Mouse (Mus musculus) midbrain, embryonic 11.5 days (tissue): Measurements from ENCODE around the gene Pomc. TPM values are rescaled to one million over a fixed set of nuclear protein-coding genes. Genes with fewer than 3 reads are reported as not detected.

Source experiments
- ATAC-seq: fragments of 200-750 bp; cut with Nextera tagmentation; 2 replicates; pipeline ENCODE4 v1.8.0; 2017; ENCODE audit warnings: moderate TSS enrichment, moderate library complexity; ENCODE audit not compliant: low FRiP score
- DNase-seq: peaks from one replicate; pipeline ENCODE4 v3.0.0; 2015; ENCODE audit warnings: low spot score; ENCODE audit errors: missing footprints
- H3K27ac ChIP-seq: fragments of 300-500 bp; sonication (generic); 2 replicates; pipeline ENCODE4 v1.5.1; 2014; ENCODE audit warnings: low read depth, low read length
- H3K27me3 ChIP-seq: fragments of 300-500 bp; sonication (generic); 2 replicates; pipeline ENCODE4 v1.6.1; 2014; ENCODE audit warnings: mild to moderate bottlenecking, low read length, moderate library complexity, mixed read lengths; ENCODE audit not compliant: control insufficient read depth, insufficient read depth
- H3K36me3 ChIP-seq: fragments of 300-500 bp; sonication (generic); 2 replicates; pipeline ENCODE4 v1.6.1; 2014; ENCODE audit warnings: mild to moderate bottlenecking, low read length, moderate library complexity, mixed read lengths; ENCODE audit not compliant: control insufficient read depth, insufficient read depth
- H3K4me1 ChIP-seq: fragments of 300-500 bp; sonication (generic); 2 replicates; pipeline ENCODE4 v1.6.1; 2014; ENCODE audit warnings: low read length; ENCODE audit not compliant: control insufficient read depth, insufficient read depth
- H3K4me2 ChIP-seq: fragments of 300-500 bp; sonication (generic); 2 replicates; pipeline ENCODE4 v1.6.1; 2014; ENCODE audit warnings: mild to moderate bottlenecking, moderate library complexity
- H3K4me3 ChIP-seq: fragments of 300-500 bp; sonication (generic); 2 replicates; pipeline ENCODE4 v1.5.1; 2014; ENCODE audit warnings: low read depth, low read length
- H3K9ac ChIP-seq: fragments of 300-500 bp; sonication (generic); 2 replicates; pipeline ENCODE4 v1.6.1; 2014; ENCODE audit warnings: low read length
- H3K9me3 ChIP-seq: fragments of 300-500 bp; sonication (generic); 2 replicates; pipeline ENCODE4 v1.6.1; 2016; ENCODE audit warnings: low read length; ENCODE audit not compliant: control insufficient read depth
- WGBS: fragments of 180-500 bp; shearing (Covaris S2); extraction: QIAGEN DNeasy Blood & Tissue Kit; methylation state at CpG from one replicate; pipeline ENCODE4 v1.1.7; 2014; 5-methylcytosine and 5-hydroxymethylcytosine counted together
- polyA plus RNA-seq: library from polyadenylated mRNA; unstranded; fragments of >200 nt; fragmentation: Nextera tagmentation; extraction: Ambion mirVana; gene quantifications from 2 replicates; pipeline ENCODE4 v1.2.1, GENCODE M21; 2014

The Pomc gene
- polyA plus RNA-seq, 1 experiment from 2014 or later = 6.9 TPM

DNA sequence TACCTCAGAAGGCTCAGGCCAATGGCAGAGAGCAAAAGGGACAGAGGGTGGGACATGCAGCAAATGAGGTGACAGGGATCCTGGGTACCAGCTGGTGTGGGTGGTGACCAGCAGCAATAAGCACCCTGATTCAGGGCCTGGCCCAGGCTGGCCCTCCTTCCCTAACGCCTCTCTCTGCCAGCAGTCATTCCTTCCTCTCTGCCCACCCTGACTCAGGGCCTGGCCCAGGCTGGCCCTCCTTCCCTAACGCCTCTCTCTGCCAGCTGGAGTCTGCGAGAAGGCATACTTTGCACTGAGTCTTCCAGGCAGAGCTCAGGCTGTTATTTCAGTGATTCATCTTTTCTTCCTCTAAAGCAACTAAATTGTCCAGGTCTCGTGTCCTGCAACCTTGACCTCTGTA, 52.4 kb downstream of the Pomc start:
- 54% methylated on average over 4 of the region's 4 CpGs for WGBS
- H3K36me3 ChIP-seq = no peaks in the 10 kb centered on the region
- ATAC-seq = no peak; the same call in 1 of the 2 replicates
- H3K4me2 ChIP-seq = no peak overlapping the region
- H3K4me1 ChIP-seq = peaks cover 8% of the 10 kb centered on the region; the same call in 1 of the 2 replicates
- DNase-seq = no peak
- no peaks in the 10 kb centered on the region for H3K9me3 ChIP-seq
- H3K27me3 ChIP-seq = no peaks in the 10 kb centered on the region
- no peak overlapping the region for H3K4me3 ChIP-seq
- H3K27ac ChIP-seq = no peak overlapping the region; the same call in 1 of the 2 replicates
- H3K9ac ChIP-seq = no peak overlapping the region

DNA sequence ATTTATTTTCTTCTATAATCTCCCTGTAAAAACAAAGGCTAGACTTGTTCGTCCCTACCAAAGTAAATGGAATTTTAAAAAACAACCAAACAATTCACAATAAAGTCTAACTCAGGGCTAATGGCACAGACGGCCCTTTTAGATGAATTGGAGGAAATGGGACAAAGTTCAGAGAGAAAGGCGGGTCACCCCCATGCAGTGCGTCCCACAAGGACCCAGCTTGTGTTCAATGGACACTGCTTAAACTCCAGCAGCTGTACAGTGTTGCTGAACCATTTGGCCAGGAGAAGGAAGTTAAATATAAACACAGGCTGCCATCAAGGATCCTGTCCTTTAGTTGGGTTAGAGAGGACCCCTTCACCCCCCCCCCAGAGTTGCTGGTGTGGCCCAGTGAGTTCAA, 53.0 kb downstream of the Pomc start:
- Histone ChIP-seq H3K4me1 (peaks cover 8% of the 10 kb centered on the region; the same call in 1 of the 2 replicates), H3K36me3 (no peaks in the 10 kb centered on the region), H3K27ac (no peak overlapping the region; the same call in 1 of the 2 replicates), H3K27me3 (no peaks in the 10 kb centered on the region), H3K9ac (no peak overlapping the region), H3K4me3 (no peak overlapping the region), H3K4me2 (no peak overlapping the region), H3K9me3 (no peaks in the 10 kb centered on the region)
- WGBS = 61% methylated on average over 4 of the region's 4 CpGs
- DNase-seq (no peak), ATAC-seq (no peak)

DNA sequence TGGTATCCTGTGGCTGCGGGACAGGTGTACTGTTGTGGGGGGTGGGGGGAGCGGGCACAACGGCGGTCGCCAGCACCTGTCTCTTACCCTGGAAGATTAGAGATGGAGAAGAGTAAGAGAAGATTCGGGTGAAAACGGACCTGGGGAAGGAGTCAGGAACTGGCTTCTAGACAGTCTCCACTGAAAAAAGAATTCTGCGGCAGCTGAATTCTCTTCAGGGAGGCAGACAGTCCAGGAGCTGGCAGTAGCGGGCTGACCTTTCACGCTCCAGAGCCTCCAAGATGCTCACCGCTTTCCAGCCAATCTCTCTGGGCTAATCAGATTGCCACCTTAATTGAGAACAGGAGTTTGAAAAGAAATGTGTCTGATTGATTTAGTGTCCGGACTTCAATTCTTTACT, 54.0 kb downstream of the Pomc start:
- no peak overlapping the region for H3K9ac ChIP-seq
- H3K4me3 ChIP-seq = no peak overlapping the region
- 52% methylated on average over 12 of the region's 12 CpGs for WGBS
- H3K4me1 ChIP-seq = peaks cover 8% of the 10 kb centered on the region; the same call in 1 of the 2 replicates
- H3K27ac ChIP-seq = peak overlapping the region; percentile 22; the same call in 1 of the 2 replicates
- no peak overlapping the region for H3K4me2 ChIP-seq
- H3K27me3 ChIP-seq = no peaks in the 10 kb centered on the region
- no peaks in the 10 kb centered on the region for H3K36me3 ChIP-seq
- ATAC-seq (peak; percentile 23; the same call in 1 of the 2 replicates), DNase-seq (no peak)
- H3K9me3 ChIP-seq = no peaks in the 10 kb centered on the region

Other genes with a start within 250 kb of the Pomc start
- gene Dnmt3a, start 148.9 kb upstream of the Pomc start, polyA plus RNA-seq = 49.6 and 56.5 TPM in 2 replicates
- gene Efr3b, start 84.0 kb downstream of the Pomc start, polyA plus RNA-seq = 11.4 and 11.7 TPM in 2 replicates
- 9.9 and 11.4 TPM in 2 replicates for gene Dnajc27, start 127.6 kb downstream of the Pomc start, polyA plus RNA-seq
- 2.2 and 2.7 TPM in 2 replicates for gene Adcy3, start 178.2 kb downstream of the Pomc start, polyA plus RNA-seq